Mouse (Mus musculus): ENCODE results near the gene Gfpt1.

DNA sequence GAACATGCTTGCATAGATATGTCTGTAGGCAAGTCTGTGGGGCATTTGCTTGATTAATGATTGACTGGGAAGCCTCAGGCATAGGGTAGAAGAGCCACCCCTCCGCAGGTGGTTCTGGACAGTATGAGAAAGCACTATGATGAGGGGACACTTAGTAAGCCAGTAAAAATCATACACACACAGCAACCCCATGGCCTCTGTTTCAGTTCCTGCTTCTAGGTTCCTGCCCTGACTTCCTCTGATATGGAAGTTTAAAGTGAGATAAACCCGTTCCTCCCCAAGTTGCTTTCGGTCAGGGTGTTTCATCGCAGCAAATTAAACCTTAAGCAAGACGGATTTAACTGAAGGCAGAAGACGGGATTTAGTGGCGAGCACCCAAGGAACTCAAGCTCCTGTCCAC is 88.0 kb downstream of the Gfpt1 start:
- TF ChIP-seq CEBPB (IDR thresholded peaks at IDR 0.05; ENCODE audit: insufficient read depth, poor library complexity, severe bottlenecking), result no peak
- no peak for TF ChIP-seq MAX (IDR thresholded peaks at IDR 0.05; ENCODE audit: low read depth)
- TF ChIP-seq E2F4 (IDR thresholded peaks at IDR 0.05; ENCODE audit: insufficient read depth), result no peak
- TF ChIP-seq SRF (IDR thresholded peaks at IDR 0.05; ENCODE audit: control insufficient read depth, insufficient read length, low read depth), result no peak
- TF ChIP-seq POLR2A (IDR thresholded peaks at IDR 0.05; ENCODE audit: insufficient read length, low read depth), result no peak
- no peak for TF ChIP-seq POLR2AphosphoS2 (IDR thresholded peaks at IDR 0.05; ENCODE audit: insufficient read length, low read depth)
- no peak for TF ChIP-seq MYOG (IDR thresholded peaks at IDR 0.05; ENCODE audit: control insufficient read depth in 1 of 3, insufficient read depth in 1 of 3, insufficient read length in 2 of 3, low read depth in 2 of 3)
- no peak for TF ChIP-seq MYOD1 (IDR thresholded peaks at IDR 0.05; ENCODE audit: control insufficient read depth in 1 of 3, insufficient read length in 2 of 3, low read depth in 2 of 3)

Measured in myocyte (in vitro differentiated cells).